Mouse (Mus musculus) lung, adult 2 months (tissue): ENCODE measurements at regions not wholly inside any gene's neighbourhood (a gene's known extent, or its start where the extent isn't known, plus 50 kb on each side); places are given as distances from the start of the nearest gene placed in this dataset.

Source experiments
- CTCF ChIP-seq: fragments of 200-500 bp; IDR thresholded peaks from 2 replicates; pipeline ENCODE4 v1.5.1; 2011; ENCODE audit warnings: mild to moderate bottlenecking, low read length, control low read depth; ENCODE audit not compliant: insufficient read depth
- POLR2A ChIP-seq: fragments of 200-500 bp; IDR thresholded peaks from 2 replicates; pipeline ENCODE4 v1.6.1; 2011; ENCODE audit warnings: low read depth, mild to moderate bottlenecking, control low read depth, low read length, borderline replicate concordance; ENCODE audit errors: extremely low read depth

DNA sequence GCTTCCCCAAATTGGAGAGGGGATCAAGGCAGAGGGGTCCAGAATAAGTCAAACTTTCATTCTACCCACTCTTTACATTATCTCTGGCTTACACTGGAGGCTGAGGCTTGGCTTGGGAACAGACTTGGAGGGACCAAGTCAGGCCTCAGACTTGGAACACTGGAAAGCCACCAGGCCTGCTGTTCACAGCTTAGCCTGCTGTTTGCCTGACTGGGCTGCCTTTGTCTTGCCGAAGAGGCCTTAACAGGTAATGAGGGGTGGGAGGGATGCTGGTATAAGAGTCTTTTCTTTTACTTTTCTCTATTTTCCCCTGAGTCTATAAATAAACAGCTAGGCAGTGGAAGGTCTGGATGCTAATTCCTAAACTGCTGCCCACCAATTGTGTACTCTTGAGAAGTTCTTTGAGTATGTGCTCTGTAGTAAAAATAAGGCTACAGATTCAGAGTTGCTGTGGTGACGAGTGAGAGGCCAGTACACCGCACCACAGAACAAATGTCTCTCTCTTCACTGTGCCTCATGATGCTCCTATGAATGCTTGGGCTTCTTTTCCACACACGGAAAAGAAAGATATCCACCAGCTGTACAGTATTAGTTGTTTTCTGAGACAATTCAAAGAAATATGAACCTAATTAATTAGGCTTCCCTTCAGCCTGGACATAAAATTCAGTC, 154.6 kb upstream of the Ube2e1 start:
- TF ChIP-seq CTCF (no peak), POLR2A (no peak)
